Mouse (Mus musculus) cerebellum, adult 11 months (tissue): Measurements from ENCODE around the gene Pate1.

Experiments used
- DNase-seq: peaks from one replicate; pipeline ENCODE4 v3.0.0; 2022

The Pate1 gene

DNA sequence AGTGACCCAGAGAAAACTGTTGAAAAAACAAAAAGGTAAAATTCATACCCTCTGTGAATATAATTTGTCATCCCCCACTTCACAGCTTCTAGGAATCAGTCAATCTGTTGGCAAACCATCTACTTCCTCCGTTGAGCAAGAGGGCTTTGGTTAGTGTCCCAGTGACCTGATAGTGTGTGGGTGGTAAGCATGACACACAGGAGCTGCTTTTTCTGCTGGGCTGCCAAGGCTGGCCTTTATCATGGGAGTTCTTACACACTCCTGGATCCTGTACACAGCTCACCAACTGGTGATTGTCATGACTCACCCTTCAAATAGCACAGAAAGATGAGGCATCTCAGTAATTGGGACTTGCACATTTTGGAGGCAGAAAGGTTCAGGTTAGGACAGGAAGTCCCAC lies at the start of gene Pate1:
Gene Pate1, minus strand, starts transcription at position 378 of the 400 bp plus-strand sequence.
- no peak for DNase-seq

DNA sequence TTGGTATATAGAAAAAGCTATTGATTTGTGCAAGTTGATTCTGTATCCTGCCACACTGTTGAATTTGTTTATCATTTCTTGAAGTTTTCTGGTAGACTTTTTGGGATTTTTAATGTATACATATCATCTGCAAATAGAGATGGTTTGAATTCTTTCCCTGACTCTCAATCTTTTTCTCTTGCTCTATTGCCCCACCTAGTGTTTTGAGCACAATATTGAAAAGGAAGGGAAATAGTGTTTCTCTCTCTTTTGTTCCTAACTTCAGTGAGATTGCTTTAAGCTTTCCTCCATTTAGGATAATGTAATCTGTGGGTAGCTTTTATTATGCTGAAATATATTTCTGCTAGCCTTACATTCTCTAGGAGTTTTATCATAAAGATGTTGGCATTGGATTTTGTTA lies 20.1 kb upstream of the Pate1 start:
- DNase-seq, result no peak

DNA sequence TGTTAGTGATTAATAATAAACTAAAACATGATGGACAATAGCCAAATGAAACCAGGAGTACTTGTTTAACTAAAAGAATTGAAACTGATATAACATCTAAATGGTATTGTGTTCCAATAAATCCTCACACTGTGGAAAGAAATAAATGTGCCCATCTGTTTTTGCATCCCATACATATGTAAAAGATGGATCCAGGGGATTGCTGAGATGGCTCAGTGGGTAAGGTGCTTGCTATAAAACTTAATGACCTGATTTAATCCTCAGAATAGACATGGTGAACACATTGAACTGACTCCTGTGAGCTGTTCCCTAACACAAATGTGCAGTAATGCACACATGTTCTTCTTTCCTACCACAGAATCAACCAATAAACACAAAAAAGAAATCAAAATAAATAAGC lies 4.7 kb upstream of the Pate1 start:
- DNase-seq, result no peak

DNA sequence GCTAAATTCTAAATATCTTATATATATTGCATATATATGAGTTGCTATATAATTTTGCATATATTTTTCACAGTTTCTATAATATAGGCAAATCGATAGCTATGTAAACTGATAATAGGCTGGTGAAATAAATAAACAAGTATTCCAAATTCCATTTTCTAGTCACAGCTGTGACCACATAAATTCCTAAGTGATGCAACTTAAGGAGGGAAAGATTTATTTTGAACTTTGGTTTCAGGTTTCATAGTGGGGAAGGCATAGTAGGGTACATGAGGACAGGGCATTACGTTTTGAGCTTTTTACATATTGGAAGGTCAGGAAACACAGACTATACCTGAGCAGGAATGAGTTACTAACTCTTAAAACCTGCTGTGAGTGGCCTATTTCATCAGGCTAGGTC lies 13.6 kb downstream of the Pate1 start:
- DNase-seq, result no peak

DNA sequence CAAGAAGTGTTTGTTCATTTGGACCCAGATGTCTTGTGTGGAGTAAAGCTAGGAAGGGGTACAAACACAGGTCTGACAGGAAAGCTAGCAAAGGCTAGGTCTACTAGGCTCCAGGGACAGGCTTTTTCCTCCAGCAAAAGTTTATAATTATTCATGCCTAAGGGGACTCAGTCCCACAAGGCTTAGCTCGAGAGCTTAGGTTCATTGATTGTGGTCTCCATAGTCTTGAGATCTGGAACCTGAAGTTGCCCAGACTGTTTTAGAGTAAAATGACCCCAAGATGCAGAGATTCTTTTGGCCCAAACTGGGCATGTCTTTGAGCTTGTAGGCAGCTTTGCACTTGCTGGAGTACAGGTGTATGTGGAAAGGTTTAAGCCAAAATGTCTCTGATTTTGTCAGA lies 39.1 kb downstream of the Pate1 start, which contains the start of gene Pate3:
Gene Pate3, minus strand, starts transcription at position 101 of the 400 bp plus-strand sequence.
- DNase-seq, result no peak
